Mouse (Mus musculus): Measurements from ENCODE around the gene 5031410I06Rik.
"Not testable (repeated sequence)": the region's sequence is repeated elsewhere in the genome, so short reads cannot be mapped to it uniquely, and the experiment has no call there.

- TF ChIP-seq POLR2A (IDR thresholded peaks at IDR 0.05; ENCODE audit: low read depth, low read length); CTCF (IDR thresholded peaks at IDR 0.05; ENCODE audit: extremely low read depth, insufficient read depth, insufficient read length, insufficient replicate concordance): not testable (repeated sequence)
Observed at GRCm38 (mm10) chr5:26079023-26079422, 26.1 kb downstream of the 5031410I06Rik start.
